Mouse (Mus musculus) B cell, adult 2 months (primary cell): ENCODE data around the gene Sorl1.
A peak's percentile ranks its signal among the peaks of the same experiment; 100 is the strongest.

Experiments used
- DNase-seq, 2 experiments: peaks; one replicate each; pipeline ENCODE4 v3.0.0; 2022

Sorl1 gene

GRCm38 (mm10) chr9:42121631-42122354, 2.3 kb downstream of the Sorl1 start:
- no peak for DNase-seq

- no peak for DNase-seq
Observed at GRCm38 (mm10) chr9:42116418-42117056, 7.6 kb downstream of the Sorl1 start.

GRCm38 (mm10) chr9:42115078-42115477, 9.0 kb downstream of the Sorl1 start:
- no peak for DNase-seq

- no peak for DNase-seq
Observed at GRCm38 (mm10) chr9:42113316-42113715, 10.8 kb downstream of the Sorl1 start.

GRCm38 (mm10) chr9:42112691-42113090, 11.4 kb downstream of the Sorl1 start:
- no peak for DNase-seq

- no peak for DNase-seq
Observed at GRCm38 (mm10) chr9:42111256-42111655, 12.8 kb downstream of the Sorl1 start.

GRCm38 (mm10) chr9:42109837-42110451, 14.2 kb downstream of the Sorl1 start:
- peak; percentile 60 to 70 for DNase-seq

- no peak for DNase-seq
Observed at GRCm38 (mm10) chr9:42109131-42109530, 15.0 kb downstream of the Sorl1 start.

GRCm38 (mm10) chr9:42108369-42108951, 15.6 kb downstream of the Sorl1 start:
- peak; percentile 55 to 57 for DNase-seq

GRCm38 (mm10) chr9:42107062-42107461, 17.0 kb downstream of the Sorl1 start:
- DNase-seq = no peak

- DNase-seq = no peak
Observed at GRCm38 (mm10) chr9:42106305-42106704, 17.8 kb downstream of the Sorl1 start.

GRCm38 (mm10) chr9:42103546-42103945, 20.6 kb downstream of the Sorl1 start:
- no peak for DNase-seq

GRCm38 (mm10) chr9:42102013-42102412, 22.1 kb downstream of the Sorl1 start:
- no peak for DNase-seq

- no peak for DNase-seq
Observed at GRCm38 (mm10) chr9:42101266-42101665, 22.8 kb downstream of the Sorl1 start.

GRCm38 (mm10) chr9:42100618-42101210, 23.4 kb downstream of the Sorl1 start:
- no peak for DNase-seq

GRCm38 (mm10) chr9:42098474-42099121, 25.5 kb downstream of the Sorl1 start:
- DNase-seq = no peak

GRCm38 (mm10) chr9:42097731-42098473, 26.2 kb downstream of the Sorl1 start:
- DNase-seq = peak; percentile 43 to 46

- peak; percentile 66 to 67 for DNase-seq
Observed at GRCm38 (mm10) chr9:42097006-42097730, 26.9 kb downstream of the Sorl1 start.

GRCm38 (mm10) chr9:42094752-42095151, 29.3 kb downstream of the Sorl1 start:
- peak; percentile 33 to 45 for DNase-seq

- no peak for DNase-seq
Observed at GRCm38 (mm10) chr9:42094028-42094551, 30.0 kb downstream of the Sorl1 start.

GRCm38 (mm10) chr9:42092749-42093148, 31.3 kb downstream of the Sorl1 start:
- no peak for DNase-seq
